Mouse (Mus musculus) stomach, postnatal 0 days (tissue): ENCODE results near the gene Necab2.

ENCODE experiments used
- CTCF ChIP-seq: IDR thresholded peaks from 2 replicates; pipeline ENCODE4 v1.5.1; 2016; ENCODE audit warnings: antibody characterized with exemption, low read depth, mild to moderate bottlenecking, moderate library complexity
- EP300 ChIP-seq: optimal IDR thresholded peaks from 2 replicates; pipeline ENCODE3; 2016; ENCODE audit warnings: antibody characterized with exemption

DNA sequence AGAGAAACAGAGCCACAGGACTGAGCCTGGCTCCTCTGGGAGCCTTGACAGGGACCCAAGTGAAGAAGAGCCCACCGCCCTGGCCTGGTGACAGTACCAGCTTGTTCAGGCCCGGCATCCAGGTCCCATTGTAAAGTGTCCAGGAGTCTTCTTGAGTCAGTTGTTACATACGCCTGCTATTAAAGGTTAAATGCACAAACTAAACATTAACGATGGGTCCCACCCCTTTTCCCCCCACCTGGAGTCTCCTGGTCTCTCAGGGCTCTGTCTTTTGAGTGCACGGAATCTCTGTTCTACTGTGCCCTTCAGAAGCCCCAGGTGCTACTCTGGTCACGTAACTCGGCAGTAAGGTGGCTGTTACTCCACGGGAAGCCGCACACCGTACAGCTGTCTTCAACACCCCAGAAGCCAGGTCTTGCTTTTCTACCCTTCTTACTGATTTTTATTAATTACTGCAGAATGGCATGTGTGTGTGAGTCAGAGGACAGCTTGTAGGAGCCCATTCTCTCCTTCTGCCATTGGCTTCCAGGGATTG lies 22.3 kb upstream of the Necab2 start:
- TF ChIP-seq EP300, result no peak
- TF ChIP-seq CTCF, result no peak
